Mouse (Mus musculus) E14TG2a.4 (cell line): ENCODE measurements at regions not wholly inside any gene's neighbourhood (a gene's known extent, or its start where the extent isn't known, plus 50 kb on each side); places are given as distances from the start of the nearest gene placed in this dataset.

Experiments
- CTCF ChIP-seq: conservative IDR thresholded peaks from 2 replicates; pipeline ENCODE4 v1.5.1; 2014; ENCODE audit warnings: low read length
- NANOG ChIP-seq: IDR thresholded peaks from 2 replicates; pipeline ENCODE4 v1.6.1; 2014; ENCODE audit warnings: borderline replicate concordance, low read length, mixed read lengths
- POU5F1 ChIP-seq: IDR thresholded peaks from 2 replicates; pipeline ENCODE4 v1.6.1; 2014; ENCODE audit warnings: low read length, borderline replicate concordance

DNA sequence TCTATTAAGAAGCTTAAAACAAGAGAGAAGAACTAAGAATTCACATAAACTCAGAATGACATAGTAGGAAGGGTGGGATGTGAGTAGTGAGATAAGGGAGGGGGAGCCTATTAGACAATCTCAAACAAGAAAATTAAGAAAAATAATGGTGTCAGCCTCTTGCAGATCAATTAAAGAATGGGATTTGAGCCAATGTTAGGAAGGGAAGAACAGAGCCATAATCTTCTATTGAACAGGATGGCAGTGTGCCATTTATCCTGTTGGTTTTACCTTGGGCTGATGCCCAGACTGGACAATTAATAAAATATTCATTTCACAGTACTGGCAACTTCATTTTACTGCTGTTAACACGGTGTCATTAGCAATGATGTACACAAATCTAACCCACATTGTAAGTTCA is 718.0 kb downstream of the Rfpl4b start:
- TF ChIP-seq CTCF (no peak), NANOG (no peak), POU5F1 (no peak)
